12 mouse cellular contexts compared by ENCODE assay signal in genomic region chr17:73914730-73915129, GRCm38 (mm10).
"Had no signal": no experiment of that assay in that cellular context is flagged by ENCODE, and none has a peak within 500 bp of the region (broad histone marks: within the 10 kb centered on the region; RNA-seq: fewer than 3 reads in every experiment).

No protein-coding gene starts in this region.

- DNase-seq: retina, postnatal 1 day; right cerebral cortex, adult 18-20 months; right cerebral cortex, postnatal 14 days; right cerebral cortex, postnatal 25 days; right cerebral cortex, postnatal 4 days; spleen, adult 18-20 months; thymus, adult 18-20 months; thymus, adult 2 months; thymus, postnatal 14 days; thymus, postnatal 25 days; thymus, postnatal 36 days; thymus, postnatal 4 days had no signal
